Mouse (Mus musculus) MEL (cell line): ENCODE measurements around the gene Carm1. TPM values are rescaled to one million over a fixed set of nuclear protein-coding genes. Genes with fewer than 3 reads are reported as not detected.

Experiments used
- DNase-seq: peaks from one replicate; pipeline ENCODE4 v3.0.0; 2011; ENCODE audit warnings: low read depth, low spot score
- H3K27ac ChIP-seq: 2 replicates; pipeline ENCODE4 v1.5.1; 2012; ENCODE audit warnings: low read depth, mild to moderate bottlenecking, control low read depth, low read length, moderate library complexity; ENCODE audit not compliant: control insufficient read depth
- H3K27me3 ChIP-seq, 2 experiments: fragments of 150-350 bp in 1 of 2; sonication (generic) in 1 of 2; 2 replicates each; pipeline ENCODE4 v1.6.1; 2012; ENCODE audit warnings: low read length in 2 of 2, mild to moderate bottlenecking in 2 of 2, improper control_type of control experiment in 1 of 2, moderate library complexity in 1 of 2; ENCODE audit not compliant: insufficient read depth in 2 of 2, control insufficient read depth in 1 of 2
- H3K36me3 ChIP-seq, 2 experiments: 2 replicates each; pipeline ENCODE4 v1.6.1; 2012 to 2014; ENCODE audit warnings: low read length in 2 of 2, improper control_type of control experiment in 1 of 2, inconsistent platforms in 1 of 2, mild to moderate bottlenecking in 1 of 2; ENCODE audit not compliant: insufficient read depth in 2 of 2, control insufficient read depth in 1 of 2
- H3K4me1 ChIP-seq, 2 experiments: fragments of 150-350 bp in 1 of 2; sonication (generic) in 1 of 2; 2 replicates each; pipeline ENCODE4 v1.6.1; 2012; ENCODE audit warnings: low read length in 2 of 2, improper control_type of control experiment in 1 of 2, mild to moderate bottlenecking in 1 of 2; ENCODE audit not compliant: insufficient read depth in 2 of 2, control insufficient read depth in 1 of 2
- H3K4me3 ChIP-seq, 2 experiments: fragments of 150-350 bp in 1 of 2; sonication (generic) in 1 of 2; 2 replicates each; pipeline ENCODE4 v1.5.1; 2012; ENCODE audit warnings: low read depth in 2 of 2, low read length in 2 of 2, mild to moderate bottlenecking in 2 of 2, moderate library complexity in 2 of 2, control low read depth in 1 of 2, improper control_type of control experiment in 1 of 2; ENCODE audit not compliant: control insufficient read depth in 1 of 2, insufficient read depth in 1 of 2
- H3K79me2 ChIP-seq: 2 replicates; pipeline ENCODE4 v1.6.1; 2012; ENCODE audit warnings: mild to moderate bottlenecking, low read length, moderate library complexity; ENCODE audit not compliant: control insufficient read depth, poor library complexity, insufficient read depth
- H3K9ac ChIP-seq: 2 replicates; pipeline ENCODE4 v1.6.1; 2012; ENCODE audit warnings: low read depth, mild to moderate bottlenecking, control low read depth, low read length, moderate library complexity; ENCODE audit not compliant: control insufficient read depth, poor library complexity, severe bottlenecking
- H3K9me3 ChIP-seq: fragments of 150-350 bp; sonication (generic); replicated peaks from 2 replicates; pipeline ENCODE4 v1.6.1; 2012; ENCODE audit warnings: mild to moderate bottlenecking, low read length, improper control_type of control experiment, moderate library complexity; ENCODE audit not compliant: insufficient read depth
- CHD1 ChIP-seq: IDR thresholded peaks from 2 replicates; pipeline ENCODE4 v1.6.1; 2012; ENCODE audit warnings: low read depth, mild to moderate bottlenecking, inconsistent platforms, low read length, improper control_type of control experiment
- CHD2 ChIP-seq: IDR thresholded peaks from 2 replicates; pipeline ENCODE4 v1.6.1; 2011; ENCODE audit warnings: low read length, improper control_type of control experiment
- GATA1 ChIP-seq: IDR thresholded peaks from 2 replicates; pipeline ENCODE4 v1.6.1; 2011; ENCODE audit warnings: low read depth, low read length, improper control_type of control experiment
- MAFK ChIP-seq: IDR thresholded peaks from 2 replicates; pipeline ENCODE4 v1.6.1; 2011; ENCODE audit warnings: low read depth, mild to moderate bottlenecking, low read length, improper control_type of control experiment, borderline replicate concordance
- NRF1 ChIP-seq: IDR thresholded peaks from 2 replicates; pipeline ENCODE4 v1.6.1; 2014; ENCODE audit warnings: low read depth, mild to moderate bottlenecking, inconsistent platforms, low read length, improper control_type of control experiment, moderate library complexity; ENCODE audit not compliant: poor library complexity, insufficient read depth, severe bottlenecking
- POLR2AphosphoS2 ChIP-seq: IDR thresholded peaks from 2 replicates; pipeline ENCODE4 v1.6.1; 2011; ENCODE audit warnings: low read length, improper control_type of control experiment
- RAD21 ChIP-seq: IDR thresholded peaks from 2 replicates; pipeline ENCODE4 v1.6.1; 2011; ENCODE audit warnings: mild to moderate bottlenecking, low read depth, low read length, improper control_type of control experiment
- RCOR1 ChIP-seq: IDR thresholded peaks from 2 replicates; pipeline ENCODE4 v1.6.1; 2012; ENCODE audit warnings: low read depth, mild to moderate bottlenecking, inconsistent platforms, low read length, improper control_type of control experiment
- TAL1 ChIP-seq: IDR thresholded peaks from 2 replicates; pipeline ENCODE4 v1.6.1; 2012; ENCODE audit warnings: mild to moderate bottlenecking, inconsistent platforms, low read length, moderate library complexity, mixed read lengths
- TBP ChIP-seq: IDR thresholded peaks from 2 replicates; pipeline ENCODE4 v1.8.0; 2011; ENCODE audit warnings: low read depth, low read length, improper control_type of control experiment
- TCF12 ChIP-seq: IDR thresholded peaks from 2 replicates; pipeline ENCODE4 v1.6.1; 2014; ENCODE audit warnings: low read depth, mild to moderate bottlenecking, inconsistent platforms, low read length, improper control_type of control experiment, moderate library complexity
- UBTF ChIP-seq: IDR thresholded peaks from 2 replicates; pipeline ENCODE4 v1.6.1; 2012; ENCODE audit warnings: low read depth, mild to moderate bottlenecking, inconsistent platforms, low read length, improper control_type of control experiment, moderate library complexity, borderline replicate concordance; ENCODE audit not compliant: insufficient read depth
- ZC3H11A ChIP-seq: IDR thresholded peaks from 2 replicates; pipeline ENCODE4 v1.6.1; 2012; ENCODE audit warnings: low read depth, mild to moderate bottlenecking, inconsistent platforms, low read length, improper control_type of control experiment
- ZKSCAN1 ChIP-seq: IDR thresholded peaks from 2 replicates; pipeline ENCODE4 v1.6.1; 2012; ENCODE audit warnings: low read depth, mild to moderate bottlenecking, inconsistent platforms, low read length, improper control_type of control experiment, moderate library complexity
- polyA plus RNA-seq, 2 experiments: library from polyadenylated mRNA; stranded (reverse) in 1 of 2; unstranded in 1 of 2; fragments of >175 nt in 1 of 2; fragments of >200 nt in 1 of 2; gene quantifications; 2 replicates each; pipeline versions ENCODE4 v1.2.1 to v1.2.4; 2012; ENCODE audit warnings: low replicate concordance in 2 of 2, low read depth in 1 of 2; ENCODE audit not compliant: insufficient read length in 2 of 2, insufficient read depth in 1 of 2, missing spikeins in 1 of 2
- total RNA-seq: library from RNA; depleted of rRNA; stranded (reverse); fragments of 300-350 nt; gene quantifications from 2 replicates; pipeline ENCODE4 v1.2.3, GENCODE M21; 2012

Carm1 gene
- total and polyA plus RNA-seq, 3 experiments = 121 to 423 (median 121) TPM

- Histone ChIP-seq H3K79me2 (peaks cover 8% of the 10 kb centered on the region), H3K4me3 (peak overlapping the region; percentile 54 to 67), H3K9me3 (no peaks in the 10 kb centered on the region), H3K27me3 (no peaks in the 10 kb centered on the region), H3K4me1 (peaks cover 2 to 22% of the 10 kb centered on the region in 2 experiments; a peak in 3 of 4 replicates), H3K9ac (peak overlapping the region; percentile 64), H3K36me3 (peaks cover 0 to 16% of the 10 kb centered on the region in 2 experiments; a peak in 3 of 4 replicates), H3K27ac (peak overlapping the region; percentile 85)
- TF ChIP-seq CHD1 (no peak), UBTF (0 out of 2 replicates have a peak, but pooled peaks have one; percentile 9), POLR2AphosphoS2 (no peak)
- no peak for DNase-seq
Measured at GRCm38 (mm10) chr9:21511052-21511451, 35.6 kb upstream of the Carm1 start.

- no peak overlapping the region for H3K4me3 ChIP-seq
- peaks cover 2 to 21% of the 10 kb centered on the region in 2 experiments; a peak in 3 of 4 replicates for H3K4me1 ChIP-seq
- peak; percentile 70 for DNase-seq
- no peak for TF ChIP-seq ZC3H11A
- TF ChIP-seq TBP = no peak
- no peak for TF ChIP-seq TAL1
- TF ChIP-seq RCOR1 = no peak
- H3K27ac ChIP-seq = no peak overlapping the region
- H3K36me3 ChIP-seq = peaks cover 0 to 16% of the 10 kb centered on the region in 2 experiments; a peak in 3 of 4 replicates
- H3K79me2 ChIP-seq = peaks cover 8% of the 10 kb centered on the region
- H3K9ac ChIP-seq = no peak overlapping the region
- H3K27me3 ChIP-seq = no peaks in the 10 kb centered on the region
- H3K9me3 ChIP-seq = no peaks in the 10 kb centered on the region
Measured at GRCm38 (mm10) chr9:21513466-21513865, 33.2 kb upstream of the Carm1 start.

- H3K27me3 ChIP-seq = no peaks in the 10 kb centered on the region
- H3K27ac ChIP-seq = no peak overlapping the region
- DNase-seq = no peak
- H3K4me1 ChIP-seq = peaks cover 0 to 5% of the 10 kb centered on the region in 2 experiments; a peak in 1 of 4 replicates
- no peak for TF ChIP-seq MAFK
- no peak for TF ChIP-seq RAD21
- TF ChIP-seq TAL1 = no peak
- TF ChIP-seq ZKSCAN1 = no peak
- no peak for TF ChIP-seq TCF12
- TF ChIP-seq GATA1 = no peak
- TF ChIP-seq NRF1 = no peak
- no peak for TF ChIP-seq CHD2
- no peaks in the 10 kb centered on the region for H3K9me3 ChIP-seq
- 0 out of 4 replicates have a peak, but pooled peaks cover 0 to 2% of the 10 kb centered on the region in 2 experiments for H3K36me3 ChIP-seq
- H3K9ac ChIP-seq = no peak overlapping the region
- no peak overlapping the region for H3K4me3 ChIP-seq
- H3K79me2 ChIP-seq = no peaks in the 10 kb centered on the region
Measured at GRCm38 (mm10) chr9:21517947-21518495, 28.7 kb upstream of the Carm1 start.
